Mouse (Mus musculus) CH12.LX (cell line): Measurements from ENCODE around the gene Tmem252. TPM values are rescaled to one million over a fixed set of nuclear protein-coding genes. Genes with fewer than 3 reads are reported as not detected.

ENCODE experiments used
- DNase-seq: peaks from one replicate; pipeline ENCODE4 v3.0.0-alpha.2; 2013; ENCODE audit errors: extremely low read depth
- H3K27ac ChIP-seq: 2 replicates; pipeline ENCODE4 v1.5.1; 2012; ENCODE audit warnings: low read depth, mild to moderate bottlenecking, control low read depth, moderate library complexity; ENCODE audit not compliant: insufficient read depth
- H3K27me3 ChIP-seq: replicated peaks from 2 replicates; pipeline ENCODE3; 2012; ENCODE audit warnings: inconsistent platforms
- H3K36me3 ChIP-seq, 2 experiments: replicated peaks in 1 of 2; 2 replicates each; pipeline versions ENCODE3 to v1.6.1; 2012; ENCODE audit warnings: inconsistent platforms in 1 of 2, low read length in 1 of 2, mild to moderate bottlenecking in 1 of 2, mixed read lengths in 1 of 2, moderate library complexity in 1 of 2; ENCODE audit not compliant: control insufficient read depth in 1 of 2, insufficient read depth in 1 of 2
- H3K4me1 ChIP-seq, 2 experiments: 2 replicates each; pipeline ENCODE4 v1.6.1; 2012; ENCODE audit warnings: inconsistent platforms in 1 of 2, moderate library complexity in 1 of 2; ENCODE audit not compliant: insufficient read depth in 2 of 2, control insufficient read depth in 1 of 2
- H3K4me2 ChIP-seq: 2 replicates; pipeline ENCODE4 v1.6.1; 2012; ENCODE audit warnings: low read depth, mild to moderate bottlenecking, control low read depth; ENCODE audit not compliant: poor library complexity, insufficient read depth, severe bottlenecking
- H3K4me3 ChIP-seq, 3 experiments: fragments of 150-350 bp in 1 of 3; sonication (generic) in 1 of 3; replicated peaks in 1 of 3; 2 replicates each; pipeline versions ENCODE3 to v1.5.1; 2011 to 2012; ENCODE audit warnings: low read depth in 2 of 3, low read length in 2 of 3, mild to moderate bottlenecking in 2 of 3, moderate library complexity in 2 of 3, control low read depth in 1 of 3, improper control_type of control experiment in 1 of 3, inconsistent platforms in 1 of 3, mixed read lengths in 1 of 3; ENCODE audit not compliant: poor library complexity in 1 of 3
- H3K79me2 ChIP-seq: replicated peaks from 2 replicates; pipeline ENCODE4 v1.6.1; 2012; ENCODE audit warnings: mild to moderate bottlenecking, moderate library complexity; ENCODE audit not compliant: control insufficient read depth, poor library complexity, insufficient read depth, severe bottlenecking; ENCODE audit errors: extremely low read depth
- H3K9ac ChIP-seq: 2 replicates; pipeline ENCODE4 v1.6.1; 2012; ENCODE audit warnings: low read depth, mild to moderate bottlenecking, control low read depth, moderate library complexity; ENCODE audit not compliant: insufficient read depth
- H3K9me3 ChIP-seq: replicated peaks from 2 replicates; pipeline ENCODE3; 2012; ENCODE audit warnings: low read length, inconsistent platforms, mixed read lengths
- BHLHE40 ChIP-seq: IDR thresholded peaks from 2 replicates; pipeline ENCODE4 v1.6.1; 2011; ENCODE audit warnings: mild to moderate bottlenecking, low read depth, low read length, improper control_type of control experiment
- CHD1 ChIP-seq: IDR thresholded peaks from 2 replicates; pipeline ENCODE4 v1.6.1; 2012; ENCODE audit warnings: low read depth, low read length, improper control_type of control experiment, inconsistent platforms
- CHD2 ChIP-seq: IDR thresholded peaks from 2 replicates; pipeline ENCODE4 v1.6.1; 2011; ENCODE audit warnings: low read length, improper control_type of control experiment
- ELF1 ChIP-seq: IDR thresholded peaks from 2 replicates; pipeline ENCODE4 v1.6.1; 2014; ENCODE audit warnings: low read depth, mild to moderate bottlenecking, inconsistent platforms, low read length, improper control_type of control experiment
- EP300 ChIP-seq: IDR thresholded peaks from 2 replicates; pipeline ENCODE4 v1.6.1; 2011; ENCODE audit warnings: low read length, improper control_type of control experiment
- HCFC1 ChIP-seq: IDR thresholded peaks from 2 replicates; pipeline ENCODE4 v1.6.1; 2012; ENCODE audit warnings: low read depth, mild to moderate bottlenecking, inconsistent platforms, low read length, improper control_type of control experiment
- JUN ChIP-seq: IDR thresholded peaks from 2 replicates; pipeline ENCODE4 v1.6.1; 2011; ENCODE audit warnings: low read depth, mild to moderate bottlenecking, low read length, improper control_type of control experiment, moderate library complexity; ENCODE audit not compliant: insufficient read depth
- KAT2A ChIP-seq: IDR thresholded peaks from 2 replicates; pipeline ENCODE4 v1.6.1; 2012; ENCODE audit warnings: low read length, improper control_type of control experiment, inconsistent platforms; ENCODE audit not compliant: insufficient replicate concordance
- MAFK ChIP-seq: IDR thresholded peaks from 2 replicates; pipeline ENCODE4 v1.6.1; 2011; ENCODE audit warnings: low read length, improper control_type of control experiment; ENCODE audit not compliant: insufficient replicate concordance
- MAX ChIP-seq: IDR thresholded peaks from 2 replicates; pipeline ENCODE4 v1.6.1; 2011; ENCODE audit warnings: low read length, improper control_type of control experiment
- MEF2A ChIP-seq: IDR thresholded peaks from 2 replicates; pipeline ENCODE4 v1.6.1; 2014; ENCODE audit warnings: low read depth, mild to moderate bottlenecking, inconsistent platforms, low read length, improper control_type of control experiment, borderline replicate concordance
- NELFE ChIP-seq: IDR thresholded peaks from 2 replicates; pipeline ENCODE4 v1.6.1; 2011; ENCODE audit warnings: low read depth, low read length, improper control_type of control experiment
- NRF1 ChIP-seq: IDR thresholded peaks from 2 replicates; pipeline ENCODE4 v1.6.1; 2014; ENCODE audit warnings: low read depth, mild to moderate bottlenecking, inconsistent platforms, low read length, improper control_type of control experiment, moderate library complexity
- PAX5 ChIP-seq: IDR thresholded peaks from 2 replicates; pipeline ENCODE4 v1.6.1; 2012; ENCODE audit warnings: low read length, inconsistent platforms, mixed read lengths
- POLR2A ChIP-seq: IDR thresholded peaks from 2 replicates; pipeline ENCODE4 v1.6.1; 2011; ENCODE audit warnings: low read depth, mild to moderate bottlenecking, improper control_type of control experiment, low read length
- POLR2AphosphoS2 ChIP-seq: IDR thresholded peaks from 2 replicates; pipeline ENCODE4 v1.6.1; 2011; ENCODE audit warnings: low read depth, low read length, improper control_type of control experiment
- RAD21 ChIP-seq: IDR thresholded peaks from 2 replicates; pipeline ENCODE4 v1.6.1; 2011; ENCODE audit warnings: low read depth, mild to moderate bottlenecking, low read length, improper control_type of control experiment, moderate library complexity
- RCOR1 ChIP-seq: conservative IDR thresholded peaks from 2 replicates; pipeline ENCODE4 v1.6.1; 2012; ENCODE audit warnings: low read depth, mild to moderate bottlenecking, inconsistent platforms, low read length, improper control_type of control experiment
- SIN3A ChIP-seq: IDR thresholded peaks from 2 replicates; pipeline ENCODE4 v1.6.1; 2012; ENCODE audit warnings: low read length, improper control_type of control experiment, inconsistent platforms
- SMC3 ChIP-seq: IDR thresholded peaks from 2 replicates; pipeline ENCODE4 v1.6.1; 2011; ENCODE audit warnings: low read depth, low read length, improper control_type of control experiment
- TBP ChIP-seq: conservative IDR thresholded peaks from 2 replicates; pipeline ENCODE4 v1.6.1; 2011; ENCODE audit warnings: low read depth, low read length, improper control_type of control experiment
- TCF12 ChIP-seq: IDR thresholded peaks from 2 replicates; pipeline ENCODE4 v1.6.1; 2014; ENCODE audit warnings: low read depth, mild to moderate bottlenecking, inconsistent platforms, low read length, improper control_type of control experiment
- UBTF ChIP-seq: IDR thresholded peaks from 2 replicates; pipeline ENCODE4 v1.6.1; 2012; ENCODE audit warnings: low read depth, mild to moderate bottlenecking, inconsistent platforms, low read length, improper control_type of control experiment, moderate library complexity
- USF2 ChIP-seq: conservative IDR thresholded peaks from 2 replicates; pipeline ENCODE4 v1.6.1; 2011; ENCODE audit warnings: low read depth, low read length, improper control_type of control experiment
- ZKSCAN1 ChIP-seq: IDR thresholded peaks from 2 replicates; pipeline ENCODE4 v1.6.1; 2012; ENCODE audit warnings: low read depth, inconsistent platforms, low read length, improper control_type of control experiment, borderline replicate concordance
- ZMIZ1 ChIP-seq: IDR thresholded peaks from 2 replicates; pipeline ENCODE4 v1.6.1; 2012; ENCODE audit warnings: low read depth, mild to moderate bottlenecking, inconsistent platforms, low read length, improper control_type of control experiment
- ZNF384 ChIP-seq: IDR thresholded peaks from 2 replicates; pipeline ENCODE4 v1.6.1; 2012; ENCODE audit warnings: low read depth, low read length, improper control_type of control experiment, inconsistent platforms
- dilution Hi-C: fragments of 300-500 bp; cut with MboI; formaldehyde crosslinking; loops from 2 replicates; pipeline ENCODE4 v1.14.3; 2020; ENCODE audit warnings: low sequenced_read_pairs; ENCODE audit not compliant: extremely low pct_unique_long_range_greater_than_20kb, extremely low pct_ligation_motif_present
- in situ Hi-C: fragments of 300-500 bp; cut with MboI; formaldehyde crosslinking; loops from 3 replicates; pipeline ENCODE4 v1.14.3; 2019; ENCODE audit warnings: low sequenced_read_pairs, low pct_ligation_motif_present, low pct_unique_long_range_greater_than_20kb, mixed read lengths
- polyA plus RNA-seq: library from polyadenylated mRNA; unstranded; fragments of >175 nt; gene quantifications from 2 replicates; pipeline ENCODE4 v1.2.1, GENCODE M21; 2012; ENCODE audit warnings: low read depth; ENCODE audit not compliant: insufficient read length
- total RNA-seq, 2 experiments: library from RNA; depleted of rRNA; stranded (reverse); fragments of 300-350 nt in 1 of 2; fragments of >200 nt in 1 of 2; gene quantifications; 2 replicates each; pipeline ENCODE4 v1.2.3; 2012 to 2014

Tmem252 gene
- total and polyA plus RNA-seq, 3 experiments: not detected

GRCm38 (mm10) chr19:24665771-24666170, 8.0 kb upstream of the Tmem252 start:
- no peak for TF ChIP-seq ZMIZ1
- TF ChIP-seq ZKSCAN1: no peak
- TF ChIP-seq UBTF: no peak
- no peak for TF ChIP-seq CHD1
- Histone ChIP-seq H3K27me3 (no peaks in the 10 kb centered on the region), H3K4me3 (no peak overlapping the region), H3K27ac (no peak overlapping the region), H3K9ac (no peak overlapping the region), H3K36me3 (no peaks in the 10 kb centered on the region), H3K79me2 (no peaks in the 10 kb centered on the region), H3K4me1 (peaks cover 0 to 12% of the 10 kb centered on the region in 2 experiments; a peak in 2 of 4 replicates), H3K9me3 (no peaks in the 10 kb centered on the region), H3K4me2 (no peak overlapping the region)
- DNase-seq: no peak
- in situ Hi-C loops (no loop called here), dilution Hi-C loops (no loop called here)

GRCm38 (mm10) chr19:24667527-24667926, 6.3 kb upstream of the Tmem252 start:
- TF ChIP-seq ZNF384 (no peak), TCF12 (no peak), EP300 (no peak), SIN3A (no peak), ZKSCAN1 (no peak), KAT2A (no peak), USF2 (no peak), CHD2 (no peak), ZMIZ1 (no peak), POLR2AphosphoS2 (no peak), SMC3 (no peak), JUN (no peak), UBTF (no peak)

DNA sequence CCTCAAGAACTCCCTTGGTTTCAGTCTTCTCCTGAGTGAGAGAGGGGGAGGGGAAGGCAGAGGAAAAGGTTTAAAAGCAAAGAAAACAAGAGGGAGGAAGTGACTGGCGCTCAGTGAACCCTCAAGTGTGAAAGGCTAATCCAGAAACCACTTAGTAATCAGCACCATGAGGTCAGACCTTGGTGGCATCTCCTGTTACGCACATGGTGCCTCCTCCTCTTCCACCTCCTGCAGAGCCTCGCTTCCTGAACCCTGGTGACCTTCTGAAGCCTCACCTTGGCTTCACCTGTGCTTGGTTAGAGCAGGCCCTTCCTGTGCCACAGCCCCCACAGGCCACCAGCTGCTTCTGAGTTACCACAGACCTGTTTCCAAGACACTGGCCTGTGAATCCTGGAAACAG, 2.2 kb upstream of the Tmem252 start:
- Histone ChIP-seq H3K27ac (no peak overlapping the region), H3K79me2 (no peaks in the 10 kb centered on the region), H3K9ac (no peak overlapping the region), H3K9me3 (no peaks in the 10 kb centered on the region), H3K4me2 (no peak overlapping the region), H3K4me1 (peaks cover 0 to 14% of the 10 kb centered on the region in 2 experiments; a peak in 2 of 4 replicates), H3K4me3 (no peak overlapping the region), H3K36me3 (no peaks in the 10 kb centered on the region), H3K27me3 (no peaks in the 10 kb centered on the region)
- in situ Hi-C loops (no loop called here), dilution Hi-C loops (no loop called here)
- TF ChIP-seq RCOR1 (no peak), POLR2A (no peak), ELF1 (no peak), TBP (no peak), SIN3A (no peak), ZNF384 (no peak), UBTF (no peak), RAD21 (no peak), PAX5 (no peak), HCFC1 (no peak), NELFE (no peak), NRF1 (no peak), BHLHE40 (no peak), POLR2AphosphoS2 (no peak), MAX (no peak), ZKSCAN1 (no peak), TCF12 (no peak), MEF2A (no peak), CHD2 (no peak), MAFK (no peak)
- peak; percentile 38 for DNase-seq

More at GRCm38 (mm10) chr19:24667527-24667926, 6.3 kb upstream of the Tmem252 start:
- H3K79me2 ChIP-seq: no peaks in the 10 kb centered on the region
- in situ Hi-C loops: no loop called here
- DNase-seq: no peak
- no peak overlapping the region for H3K9ac ChIP-seq
- dilution Hi-C loops: no loop called here
- H3K4me3 ChIP-seq: no peak overlapping the region
- H3K36me3 ChIP-seq: no peaks in the 10 kb centered on the region
- no peaks in the 10 kb centered on the region for H3K9me3 ChIP-seq
- H3K4me2 ChIP-seq: no peak overlapping the region
- no peaks in the 10 kb centered on the region for H3K27me3 ChIP-seq
- H3K4me1 ChIP-seq: peaks cover 0 to 24% of the 10 kb centered on the region in 2 experiments; a peak in 2 of 4 replicates
- no peak overlapping the region for H3K27ac ChIP-seq
